8 mouse cellular contexts compared by ENCODE assay signal in the genomic region with DNA sequence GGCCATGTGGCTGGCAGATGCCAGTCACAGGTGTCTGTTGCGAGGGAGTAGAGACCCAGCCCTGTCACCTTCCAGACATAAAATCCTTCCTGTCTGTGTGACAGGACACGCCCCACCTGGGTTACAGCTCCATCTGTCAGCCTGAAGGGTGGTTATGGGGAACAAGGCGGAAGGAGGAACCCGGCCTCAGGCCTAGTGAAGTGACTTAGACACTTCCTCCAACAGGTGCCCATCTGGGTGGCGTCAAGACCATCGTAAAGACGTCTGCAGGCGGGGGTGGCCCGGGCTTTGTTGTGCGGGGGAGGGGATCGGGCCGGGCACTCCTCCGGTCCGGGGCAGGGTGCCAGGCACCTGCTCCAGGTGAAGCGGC. TPM values are rescaled to one million over a fixed set of nuclear protein-coding genes. Genes with fewer than 3 reads are reported as not detected.
A peak's percentile ranks its signal among the peaks of the same experiment; 100 is the strongest.
DNase-seq lines count a peak whose midpoint lies in the region; ATAC-seq and TF ChIP-seq lines count a peak whose summit lies in the region.

No protein-coding gene starts in this region.

- H3K27me3 ChIP-seq in forebrain, embryonic 11.5 days (ENCODE audit: control insufficient read depth, insufficient read depth, low read length): no peaks in the 10 kb centered on the region
- H3K27me3 ChIP-seq in hindbrain, embryonic 16.5 days (replicated peaks; ENCODE audit: control insufficient read depth, insufficient read depth, low read length): no peaks in the 10 kb centered on the region
- no peaks in the 10 kb centered on the region for H3K27me3 ChIP-seq in liver, embryonic 11.5 days (replicated peaks; ENCODE audit: control insufficient read depth, insufficient read depth, low read length)
- H3K27me3 ChIP-seq in midbrain, postnatal 0 days (ENCODE audit: insufficient read depth, low read length): no peaks in the 10 kb centered on the region

- H3K36me3 ChIP-seq in forebrain, embryonic 11.5 days (ENCODE audit: control insufficient read depth, insufficient read depth, low read length): no peaks in the 10 kb centered on the region
- no peaks in the 10 kb centered on the region for H3K36me3 ChIP-seq in hindbrain, embryonic 16.5 days (ENCODE audit: control insufficient read depth, insufficient read depth, low read length)
- H3K36me3 ChIP-seq in liver, embryonic 11.5 days (ENCODE audit: control insufficient read depth, insufficient read depth, low read length): no peaks in the 10 kb centered on the region
- 0 out of 2 replicates have a peak, but pooled peaks cover 2% of the 10 kb centered on the region for H3K36me3 ChIP-seq in midbrain, postnatal 0 days (ENCODE audit: insufficient read depth, low read length)

- H3K4me2 ChIP-seq in forebrain, embryonic 11.5 days (ENCODE audit: low read depth, low read length, severe bottlenecking): peak overlapping the region; percentile 95
- peak overlapping the region; percentile 93 for H3K4me2 ChIP-seq in hindbrain, embryonic 16.5 days (ENCODE audit: low read length)
- peak overlapping the region; percentile 99 for H3K4me2 ChIP-seq in liver, embryonic 11.5 days
- H3K4me2 ChIP-seq in midbrain, postnatal 0 days (ENCODE audit: low read depth, low read length, poor library complexity, severe bottlenecking): peak overlapping the region; percentile 91

- H3K27ac ChIP-seq in forebrain, embryonic 11.5 days (ENCODE audit: low read depth, low read length): no peak overlapping the region
- H3K27ac ChIP-seq in hindbrain, embryonic 16.5 days (ENCODE audit: low read depth, low read length): peak overlapping the region; percentile 83
- peak overlapping the region; percentile 83; the same call in 1 of the 2 replicates for H3K27ac ChIP-seq in liver, embryonic 11.5 days (ENCODE audit: low read depth, low read length)
- peak overlapping the region; percentile 79 for H3K27ac ChIP-seq in midbrain, postnatal 0 days (ENCODE audit: low read depth, low read length)

- ATAC-seq in forebrain, embryonic 11.5 days (replicated peaks; ENCODE audit: low FRiP score): peak; percentile 25
- ATAC-seq in hindbrain, embryonic 16.5 days: peak; percentile 10; the same call in 1 of the 2 replicates
- peak; percentile 12; the same call in 1 of the 2 replicates for ATAC-seq in liver, embryonic 11.5 days (replicated peaks; ENCODE audit: low FRiP score)
- ATAC-seq in midbrain, postnatal 0 days (ENCODE audit: low FRiP score): peak; percentile 59

- WGBS in forebrain, embryonic 11.5 days: 5% methylated on average over 15 of the region's 15 CpGs
- WGBS in hindbrain, embryonic 16.5 days: 3% methylated on average over 15 of the region's 15 CpGs
- WGBS in liver, embryonic 11.5 days: 3% methylated on average over 15 of the region's 15 CpGs
- WGBS in midbrain, postnatal 0 days: 3% methylated on average over 15 of the region's 15 CpGs

- peak overlapping the region; percentile 92 for H3K4me3 ChIP-seq in forebrain, embryonic 11.5 days (ENCODE audit: low read depth, low read length)
- H3K4me3 ChIP-seq in hindbrain, embryonic 16.5 days (ENCODE audit: low read length): peak overlapping the region; percentile 93
- H3K4me3 ChIP-seq in liver, embryonic 11.5 days (ENCODE audit: low read depth, low read length): peak overlapping the region; percentile 95
- H3K4me3 ChIP-seq in midbrain, postnatal 0 days (ENCODE audit: low read depth, low read length): peak overlapping the region; percentile 92

- H3K4me1 ChIP-seq in forebrain, embryonic 11.5 days (replicated peaks; ENCODE audit: control insufficient read depth, insufficient read depth, low read length): peaks cover 1% of the 10 kb centered on the region; the same call in 1 of the 2 replicates
- H3K4me1 ChIP-seq in hindbrain, embryonic 16.5 days (ENCODE audit: control insufficient read depth, insufficient read depth, low read depth, low read length): peaks cover 21% of the 10 kb centered on the region
- H3K4me1 ChIP-seq in liver, embryonic 11.5 days (replicated peaks; ENCODE audit: control insufficient read depth, insufficient read depth, low read length): peaks cover 32% of the 10 kb centered on the region
- H3K4me1 ChIP-seq in midbrain, postnatal 0 days (ENCODE audit: insufficient read depth, low read length): peaks cover 17% of the 10 kb centered on the region; the same call in 1 of the 2 replicates

- peak; percentile 44 for DNase-seq in ovary, postnatal 36 days (ENCODE audit: low spot score)
- DNase-seq in ovary, postnatal 14 days (ENCODE audit: low spot score): no peak
- peak; percentile 63 for DNase-seq in c-Kit-positive CD71-negative TER-119-negative erythroid progenitor cells, embryonic 14.5 days (ENCODE audit: low read depth)
- DNase-seq in forebrain, embryonic 11.5 days (ENCODE audit: low spot score): no peak
- no peak for DNase-seq in liver, embryonic 11.5 days (ENCODE audit: low spot score)
- peak; percentile 44 for DNase-seq in midbrain, postnatal 0 days (ENCODE audit: low spot score)
- DNase-seq in testis, postnatal 14 days (ENCODE audit: low spot score): peak; percentile 50

- no peaks in the 10 kb centered on the region for H3K9me3 ChIP-seq in forebrain, embryonic 11.5 days (ENCODE audit: control insufficient read depth, low read length)
- H3K9me3 ChIP-seq in hindbrain, embryonic 16.5 days (ENCODE audit: control insufficient read depth, low read length): no peaks in the 10 kb centered on the region
- no peaks in the 10 kb centered on the region for H3K9me3 ChIP-seq in liver, embryonic 11.5 days (ENCODE audit: control insufficient read depth, low read length)
- H3K9me3 ChIP-seq in midbrain, postnatal 0 days (ENCODE audit: low read length): no peaks in the 10 kb centered on the region

- TF ChIP-seq CTCF in midbrain, postnatal 0 days (IDR thresholded peaks at IDR 0.05): no peak

- H3K9ac ChIP-seq in forebrain, embryonic 11.5 days (ENCODE audit: low read length): peak overlapping the region; percentile 93
- peak overlapping the region; percentile 99 for H3K9ac ChIP-seq in hindbrain, embryonic 16.5 days (ENCODE audit: low read depth, low read length)
- peak overlapping the region; percentile 91 for H3K9ac ChIP-seq in liver, embryonic 11.5 days (ENCODE audit: low read depth, low read length)
- peak overlapping the region; percentile 95 for H3K9ac ChIP-seq in midbrain, postnatal 0 days (replicated peaks; ENCODE audit: low read length, poor library complexity, severe bottlenecking)

RNA-seq across cellular contexts. Expression of gene Pkn1, which starts 0.7 kb away (rescaled TPM):
- 28.3 and 31.6 TPM in 2 replicates for polyA plus RNA-seq in forebrain, embryonic 11.5 days (2014; fragmentation: Nextera tagmentation; extraction: Ambion mirVana)
- polyA plus RNA-seq in hindbrain, embryonic 16.5 days (2015; fragmentation: Nextera tagmentation; extraction: Ambion mirVana): 21.2 and 24.6 TPM in 2 replicates
- polyA plus RNA-seq in liver, embryonic 11.5 days (2014; fragmentation: Nextera tagmentation; extraction: Ambion mirVana): 23.3 and 24.3 TPM in 2 replicates
- 63.9 and 71.2 TPM in 2 replicates for total RNA-seq in midbrain, postnatal 0 days (2014; rRNA removed)
- polyA plus RNA-seq in midbrain, postnatal 0 days (2015; fragmentation: Nextera tagmentation; extraction: Ambion mirVana): 21.3 and 21.7 TPM in 2 replicates

RNA-seq across cellular contexts. Expression of gene Ddx39, which starts 16.7 kb away (rescaled TPM):
- 251 and 267 TPM in 2 replicates for polyA plus RNA-seq in forebrain, embryonic 11.5 days (2014; fragmentation: Nextera tagmentation; extraction: Ambion mirVana)
- polyA plus RNA-seq in hindbrain, embryonic 16.5 days (2015; fragmentation: Nextera tagmentation; extraction: Ambion mirVana): 92.6 and 97.9 TPM in 2 replicates
- 375 and 420 TPM in 2 replicates for polyA plus RNA-seq in liver, embryonic 11.5 days (2014; fragmentation: Nextera tagmentation; extraction: Ambion mirVana)
- 38.1 and 47.3 TPM in 2 replicates for total RNA-seq in midbrain, postnatal 0 days (2014; rRNA removed)
- polyA plus RNA-seq in midbrain, postnatal 0 days (2015; fragmentation: Nextera tagmentation; extraction: Ambion mirVana): 68.2 and 76.6 TPM in 2 replicates

RNA-seq across cellular contexts. Expression of gene Ptger1, which starts 31.8 kb away (rescaled TPM):
- 0.47 and 0.60 TPM in 2 replicates for polyA plus RNA-seq in forebrain, embryonic 11.5 days (2014; fragmentation: Nextera tagmentation; extraction: Ambion mirVana)
- polyA plus RNA-seq in hindbrain, embryonic 16.5 days (2015; fragmentation: Nextera tagmentation; extraction: Ambion mirVana): 0.61 and 0.87 TPM in 2 replicates
- 0.49 and 0.53 TPM in 2 replicates for polyA plus RNA-seq in liver, embryonic 11.5 days (2014; fragmentation: Nextera tagmentation; extraction: Ambion mirVana)
- total RNA-seq in midbrain, postnatal 0 days (2014; rRNA removed): 0.55 and 0.85 TPM in 2 replicates
- polyA plus RNA-seq in midbrain, postnatal 0 days (2015; fragmentation: Nextera tagmentation; extraction: Ambion mirVana): 0.27 and 0.36 TPM in 2 replicates

RNA-seq across cellular contexts. Expression of gene Adgre5, which starts 42.9 kb away (rescaled TPM):
- polyA plus RNA-seq in forebrain, embryonic 11.5 days (2014; fragmentation: Nextera tagmentation; extraction: Ambion mirVana): 12.2 and 12.6 TPM in 2 replicates
- 9.9 and 14.6 TPM in 2 replicates for polyA plus RNA-seq in hindbrain, embryonic 16.5 days (2015; fragmentation: Nextera tagmentation; extraction: Ambion mirVana)
- polyA plus RNA-seq in liver, embryonic 11.5 days (2014; fragmentation: Nextera tagmentation; extraction: Ambion mirVana): 16.8 and 17.2 TPM in 2 replicates
- 10.4 and 24.3 TPM in 2 replicates for total RNA-seq in midbrain, postnatal 0 days (2014; rRNA removed)
- 7.7 and 8.3 TPM in 2 replicates for polyA plus RNA-seq in midbrain, postnatal 0 days (2015; fragmentation: Nextera tagmentation; extraction: Ambion mirVana)

RNA-seq across cellular contexts. Expression of gene Gipc1, which starts 45.8 kb away (rescaled TPM):
- 217 and 231 TPM in 2 replicates for polyA plus RNA-seq in forebrain, embryonic 11.5 days (2014; fragmentation: Nextera tagmentation; extraction: Ambion mirVana)
- polyA plus RNA-seq in hindbrain, embryonic 16.5 days (2015; fragmentation: Nextera tagmentation; extraction: Ambion mirVana): 135 TPM in 2 replicates
- 113 and 114 TPM in 2 replicates for polyA plus RNA-seq in liver, embryonic 11.5 days (2014; fragmentation: Nextera tagmentation; extraction: Ambion mirVana)
- total RNA-seq in midbrain, postnatal 0 days (2014; rRNA removed): 72.3 and 74.2 TPM in 2 replicates
- 108 and 111 TPM in 2 replicates for polyA plus RNA-seq in midbrain, postnatal 0 days (2015; fragmentation: Nextera tagmentation; extraction: Ambion mirVana)

Comparison
In these comparisons a context has a peak if more than half of its experiments do, and no peak if none do; other contexts are left out.
1. DNase-seq: peak in ovary, postnatal 36 days (single experiment), c-Kit-positive CD71-negative TER-119-negative erythroid progenitor cells, embryonic 14.5 days (single experiment), midbrain, postnatal 0 days (single experiment) and testis, postnatal 14 days (single experiment); none in ovary, postnatal 14 days (single experiment), forebrain, embryonic 11.5 days (single experiment) and liver, embryonic 11.5 days (single experiment).
2. Peak in every context shown above with its lines, with median percentiles within 50 percentile points of each other: ATAC-seq, H3K4me2 ChIP-seq, H3K4me3 ChIP-seq and H3K9ac ChIP-seq.